Mouse (Mus musculus): Measurements from ENCODE around the gene Olfr221. TPM values are rescaled to one million over a fixed set of nuclear protein-coding genes. Genes with fewer than 3 reads are reported as not detected.
"Not testable (repeated sequence)": the region's sequence is repeated elsewhere in the genome, so short reads cannot be mapped to it uniquely, and the experiment has no call there.

Gene Olfr221
- not detected in 2 replicates for polyA plus RNA-seq (2016; fragmentation: Nextera tagmentation; extraction: Ambion mirVana)

DNA sequence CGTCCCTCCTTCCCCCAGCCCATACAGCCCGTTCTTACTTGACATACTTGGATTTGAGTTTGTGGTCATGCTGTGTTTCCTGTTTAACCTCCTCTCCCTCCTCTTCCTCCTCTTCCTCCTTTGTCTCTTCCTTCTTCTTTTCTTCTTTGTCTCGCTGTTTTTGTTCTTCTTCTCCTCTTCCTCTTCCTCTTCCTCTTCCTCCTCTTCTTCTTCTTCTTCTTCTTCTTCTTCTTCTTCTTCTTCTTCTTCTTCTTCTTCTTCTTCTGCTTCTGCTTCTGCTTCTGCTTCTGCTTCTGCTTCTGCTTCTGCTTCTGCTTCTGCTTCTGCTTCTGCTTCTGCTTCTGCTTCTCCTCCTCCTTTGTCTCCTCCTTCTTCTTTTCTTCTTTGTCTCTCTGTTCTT, at the start of gene Olfr221:
Olfr221 (minus strand) TSS at position 101 of the 400 bp plus-strand sequence.
- not testable (repeated sequence) for H3K36me3 ChIP-seq

GRCm38 (mm10) chr14:52083083-52083482, 40.8 kb upstream of the Olfr221 start:
- no peaks in the 10 kb centered on the region for H3K4me1 ChIP-seq (replicated peaks)
- no peak for DNase-seq (ENCODE audit: low spot score)
- H3K27me3 ChIP-seq (ENCODE audit: insufficient read depth, poor library complexity, severe bottlenecking): no peaks in the 10 kb centered on the region
- no peak overlapping the region for H3K27ac ChIP-seq
- H3K9me3 ChIP-seq: no peaks in the 10 kb centered on the region
- no peak overlapping the region for H3K4me3 ChIP-seq
- peaks cover 100% of the 10 kb centered on the region for H3K36me3 ChIP-seq

More for the DNA sequence above, at the start of gene Olfr221:
- not testable (repeated sequence) for DNase-seq (ENCODE audit: low spot score); H3K27ac ChIP-seq; H3K9me3 ChIP-seq; H3K4me3 ChIP-seq; H3K27me3 ChIP-seq (ENCODE audit: insufficient read depth, poor library complexity, severe bottlenecking)
- H3K4me1 ChIP-seq (replicated peaks): peaks cover 20% of the 10 kb centered on the region
- 67% methylated on average over 3 of the region's 3 CpGs for WGBS

DNA sequence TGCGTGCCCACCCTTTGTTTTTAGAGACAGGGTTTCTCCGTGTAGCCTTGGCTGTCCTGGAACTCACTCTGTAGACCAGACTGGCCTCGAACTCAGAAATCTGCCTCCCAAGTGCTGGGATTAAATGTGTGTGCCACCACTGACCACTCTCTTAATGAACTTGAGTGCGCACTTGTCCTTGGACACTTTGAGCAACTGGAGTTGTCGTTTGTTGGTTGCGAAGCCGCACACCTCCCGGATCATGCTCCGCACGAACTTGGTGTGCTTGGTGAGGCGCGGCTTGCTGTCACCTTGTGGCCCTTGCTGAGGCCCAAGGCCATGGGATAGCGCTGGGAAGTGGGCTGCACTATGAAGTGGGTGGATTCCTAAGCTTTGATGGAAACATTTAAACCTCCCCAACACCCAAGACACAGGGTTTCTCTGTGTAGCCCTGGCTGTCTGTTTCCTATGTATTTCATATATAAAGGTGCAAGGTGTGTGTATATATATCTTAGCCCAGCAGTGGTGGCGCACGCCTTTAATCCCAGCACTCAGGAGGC, 29.4 kb upstream of the Olfr221 start:
- no peaks in the 10 kb centered on the region for H3K9me3 ChIP-seq
- H3K27ac ChIP-seq: no peak overlapping the region
- no peaks in the 10 kb centered on the region for H3K27me3 ChIP-seq (ENCODE audit: insufficient read depth, poor library complexity, severe bottlenecking)
- no peak overlapping the region for H3K4me3 ChIP-seq
- no peaks in the 10 kb centered on the region for H3K4me1 ChIP-seq (replicated peaks)
- H3K36me3 ChIP-seq: peaks cover 68% of the 10 kb centered on the region
- 94% methylated on average over 15 of the region's 15 CpGs for WGBS
- DNase-seq (ENCODE audit: low spot score): no peak

GRCm38 (mm10) chr14:52066135-52066534, 23.9 kb upstream of the Olfr221 start:
- H3K27me3 ChIP-seq (ENCODE audit: insufficient read depth, poor library complexity, severe bottlenecking): no peaks in the 10 kb centered on the region
- H3K4me3 ChIP-seq: no peak overlapping the region
- H3K36me3 ChIP-seq: peaks cover 13% of the 10 kb centered on the region
- DNase-seq (ENCODE audit: low spot score): no peak
- H3K27ac ChIP-seq: no peak overlapping the region
- H3K4me1 ChIP-seq (replicated peaks): no peaks in the 10 kb centered on the region
- no peaks in the 10 kb centered on the region for H3K9me3 ChIP-seq
- WGBS: 58% methylated on average over 4 of the region's 4 CpGs

- DNase-seq (ENCODE audit: low spot score): no peak
- H3K4me3 ChIP-seq: no peak overlapping the region
- 87% methylated on average over 8 of the region's 8 CpGs for WGBS
Observed at GRCm38 (mm10) chr14:52061798-52062197, 19.5 kb upstream of the Olfr221 start.

DNA sequence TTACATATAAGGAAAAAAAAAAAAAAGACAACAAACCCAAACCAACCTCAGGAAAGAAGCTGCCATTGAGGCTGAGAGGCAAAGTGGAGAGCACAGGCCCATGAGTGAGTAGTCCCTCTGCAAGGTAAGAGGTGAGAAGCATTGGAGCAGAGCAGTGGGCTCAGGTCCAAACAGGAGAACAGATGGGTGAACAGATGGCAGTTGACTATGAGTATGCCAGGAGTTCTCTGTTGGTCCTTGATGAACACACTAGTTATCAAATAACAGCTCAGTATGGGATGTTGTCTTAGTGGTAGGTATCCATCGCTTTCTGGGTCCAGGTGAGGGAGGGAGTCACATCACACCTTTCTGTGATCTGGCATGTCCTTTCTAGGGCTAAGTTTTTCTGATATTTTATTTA, 18.5 kb upstream of the Olfr221 start:
- Histone ChIP-seq H3K27me3 (ENCODE audit: insufficient read depth, poor library complexity, severe bottlenecking) (no peaks in the 10 kb centered on the region), H3K4me1 (replicated peaks) (no peaks in the 10 kb centered on the region), H3K9me3 (no peaks in the 10 kb centered on the region), H3K36me3 (no peaks in the 10 kb centered on the region), H3K4me3 (no peak overlapping the region), H3K27ac (no peak overlapping the region)
- WGBS: 82% methylated on average over 1 of the region's 1 CpGs
- DNase-seq (ENCODE audit: low spot score): no peak

More at GRCm38 (mm10) chr14:52061798-52062197, 19.5 kb upstream of the Olfr221 start:
- Histone ChIP-seq H3K27me3 (ENCODE audit: insufficient read depth, poor library complexity, severe bottlenecking) (no peaks in the 10 kb centered on the region), H3K9me3 (no peaks in the 10 kb centered on the region), H3K27ac (no peak overlapping the region), H3K36me3 (no peaks in the 10 kb centered on the region), H3K4me1 (replicated peaks) (no peaks in the 10 kb centered on the region)

- Histone ChIP-seq H3K27me3 (ENCODE audit: insufficient read depth, poor library complexity, severe bottlenecking) (no peaks in the 10 kb centered on the region), H3K36me3 (no peaks in the 10 kb centered on the region), H3K4me1 (replicated peaks) (no peaks in the 10 kb centered on the region), H3K9me3 (no peaks in the 10 kb centered on the region), H3K27ac (no peak overlapping the region), H3K4me3 (no peak overlapping the region)
- WGBS: 73% methylated on average over 4 of the region's 4 CpGs
- no peak for DNase-seq (ENCODE audit: low spot score)
Observed at GRCm38 (mm10) chr14:52059982-52060381, 17.7 kb upstream of the Olfr221 start.

DNA sequence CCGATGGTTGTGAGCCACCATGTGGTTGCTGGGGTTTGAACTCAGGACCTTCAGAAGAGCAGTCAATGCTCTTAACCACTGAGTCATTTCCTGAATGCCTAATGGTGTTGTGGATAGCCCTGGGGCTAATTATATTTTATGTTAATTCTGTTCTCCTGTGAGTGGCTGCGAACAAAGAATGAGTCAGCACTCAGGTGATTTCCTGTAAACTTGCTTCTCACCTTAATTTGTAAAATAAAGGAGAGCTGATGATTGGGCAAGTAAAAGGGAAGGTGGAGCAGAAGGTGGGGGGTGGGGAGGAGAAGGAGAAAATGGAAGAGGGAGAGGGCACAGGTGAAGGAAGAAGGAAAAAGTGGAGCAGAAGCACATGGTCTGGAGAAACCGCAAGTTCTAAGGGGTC, 10.5 kb upstream of the Olfr221 start:
- not testable (repeated sequence) for H3K27me3 ChIP-seq (ENCODE audit: insufficient read depth, poor library complexity, severe bottlenecking); DNase-seq (ENCODE audit: low spot score); H3K4me3 ChIP-seq; H3K9me3 ChIP-seq; H3K36me3 ChIP-seq; H3K4me1 ChIP-seq (replicated peaks); H3K27ac ChIP-seq
- WGBS: 94% methylated on average over 3 of the region's 3 CpGs

GRCm38 (mm10) chr14:52045966-52046565, 3.8 kb upstream of the Olfr221 start:
- Histone ChIP-seq H3K4me3 (no peak overlapping the region), H3K27ac (no peak overlapping the region; the same call in 1 of the 2 replicates), H3K4me1 (replicated peaks) (peaks cover 20% of the 10 kb centered on the region), H3K36me3 (no peaks in the 10 kb centered on the region), H3K27me3 (ENCODE audit: insufficient read depth, poor library complexity, severe bottlenecking) (no peaks in the 10 kb centered on the region), H3K9me3 (no peaks in the 10 kb centered on the region)
- 59% methylated on average over 9 of the region's 9 CpGs for whole genome bisulfite sequencing
- DNase-seq (ENCODE audit: low spot score): no peak

GRCm38 (mm10) chr14:52044901-52045678, 2.8 kb upstream of the Olfr221 start:
- peak; percentile 52 for DNase-seq (ENCODE audit: low spot score)
- H3K4me1 ChIP-seq (replicated peaks): peaks cover 20% of the 10 kb centered on the region
- H3K9me3 ChIP-seq: no peaks in the 10 kb centered on the region
- no peaks in the 10 kb centered on the region for H3K36me3 ChIP-seq
- H3K27me3 ChIP-seq (ENCODE audit: insufficient read depth, poor library complexity, severe bottlenecking): no peaks in the 10 kb centered on the region
- 10% methylated on average over 8 of the region's 8 CpGs for WGBS
- peak overlapping the region; percentile 40; the same call in 1 of the 2 replicates for H3K27ac ChIP-seq
- H3K4me3 ChIP-seq: no peak overlapping the region

GRCm38 (mm10) chr14:52043446-52043845, 1.2 kb upstream of the Olfr221 start:
- Histone ChIP-seq H3K4me1 (replicated peaks) (peaks cover 20% of the 10 kb centered on the region), H3K27me3 (ENCODE audit: insufficient read depth, poor library complexity, severe bottlenecking) (no peaks in the 10 kb centered on the region), H3K36me3 (no peaks in the 10 kb centered on the region), H3K27ac (no peak overlapping the region), H3K9me3 (no peaks in the 10 kb centered on the region), H3K4me3 (no peak overlapping the region)
- DNase-seq (ENCODE audit: low spot score): no peak
- 73% methylated on average over 6 of the region's 6 CpGs for WGBS

GRCm38 (mm10) chr14:52039332-52039731, 2.9 kb downstream of the Olfr221 start:
- H3K27me3 ChIP-seq (ENCODE audit: insufficient read depth, poor library complexity, severe bottlenecking): no peaks in the 10 kb centered on the region
- DNase-seq (ENCODE audit: low spot score): no peak
- no peak overlapping the region for H3K27ac ChIP-seq

GRCm38 (mm10) chr14:52035926-52036325, 6.3 kb downstream of the Olfr221 start:
- DNase-seq (ENCODE audit: low spot score): no peak
- no peaks in the 10 kb centered on the region for H3K4me1 ChIP-seq (replicated peaks)
- WGBS: 88% methylated on average over 6 of the region's 6 CpGs
- no peaks in the 10 kb centered on the region for H3K27me3 ChIP-seq (ENCODE audit: insufficient read depth, poor library complexity, severe bottlenecking)
- no peak overlapping the region for H3K27ac ChIP-seq
- H3K36me3 ChIP-seq: no peaks in the 10 kb centered on the region
- no peak overlapping the region for H3K4me3 ChIP-seq
- no peaks in the 10 kb centered on the region for H3K9me3 ChIP-seq

More at GRCm38 (mm10) chr14:52039332-52039731, 2.9 kb downstream of the Olfr221 start:
- H3K36me3 ChIP-seq: no peaks in the 10 kb centered on the region
- 87% methylated on average over 5 of the region's 5 CpGs for WGBS
- no peak overlapping the region for H3K4me3 ChIP-seq
- no peaks in the 10 kb centered on the region for H3K9me3 ChIP-seq
- no peaks in the 10 kb centered on the region for H3K4me1 ChIP-seq (replicated peaks)
